Mouse (Mus musculus): Measurements from ENCODE around the gene Lin7a. TPM values are rescaled to one million over a fixed set of nuclear protein-coding genes. Genes with fewer than 3 reads are reported as not detected.
"Not testable (repeated sequence)": the region's sequence is repeated elsewhere in the genome, so short reads cannot be mapped to it uniquely, and the experiment has no call there.

The Lin7a gene
- total RNA-seq, 2 experiments from 2014 or later = 57.8 to 59.6 TPM

GRCm38 (mm10) chr10:107238151-107238860 is 33.2 kb upstream of the Lin7a start:
- intact Hi-C loops (cut with DNase I) = no loop called here
- no peak for DNase-seq (ENCODE audit: extremely low spot score in 1 of 2, low spot score in 2 of 2)
- Histone ChIP-seq H3K27ac (no peak overlapping the region), H3K4me3 (no peak overlapping the region)
- TF ChIP-seq CTCF (IDR thresholded peaks at IDR 0.05) = no peak

GRCm38 (mm10) chr10:107238861-107239435 is 32.5 kb upstream of the Lin7a start:
- intact Hi-C loops (cut with DNase I) = no loop called here
- no peak for TF ChIP-seq CTCF (IDR thresholded peaks at IDR 0.05)
- DNase-seq (ENCODE audit: extremely low spot score in 1 of 2, low spot score in 2 of 2) = no peak
- H3K4me3 ChIP-seq = no peak overlapping the region
- H3K27ac ChIP-seq = no peak overlapping the region

- Histone ChIP-seq H3K4me3 (no peak overlapping the region), H3K27ac (no peak overlapping the region)
- intact Hi-C loops (cut with DNase I) = no loop called here
- DNase-seq (ENCODE audit: extremely low spot score in 1 of 2, low spot score in 2 of 2) = no peak
- TF ChIP-seq CTCF (IDR thresholded peaks at IDR 0.05) = no peak
Measured at GRCm38 (mm10) chr10:107239651-107240330, 31.7 kb upstream of the Lin7a start.

GRCm38 (mm10) chr10:107240446-107240845 is 31.0 kb upstream of the Lin7a start:
- DNase-seq (ENCODE audit: extremely low spot score in 1 of 2, low spot score in 2 of 2) = no peak
- TF ChIP-seq CTCF (IDR thresholded peaks at IDR 0.05) = no peak

GRCm38 (mm10) chr10:107240986-107241385 is 30.5 kb upstream of the Lin7a start:
- no peak overlapping the region for H3K27ac ChIP-seq
- intact Hi-C loops (cut with DNase I) = no loop called here
- TF ChIP-seq CTCF (IDR thresholded peaks at IDR 0.05) = no peak
- DNase-seq (ENCODE audit: extremely low spot score in 1 of 2, low spot score in 2 of 2) = no peak
- no peak overlapping the region for H3K4me3 ChIP-seq

More at GRCm38 (mm10) chr10:107240446-107240845, 31.0 kb upstream of the Lin7a start:
- Histone ChIP-seq H3K27ac (no peak overlapping the region), H3K4me3 (no peak overlapping the region)
- intact Hi-C loops (cut with DNase I) = no loop called here

GRCm38 (mm10) chr10:107241406-107241805 is 30.1 kb upstream of the Lin7a start:
- DNase-seq (ENCODE audit: extremely low spot score in 1 of 2, low spot score in 2 of 2) = no peak
- intact Hi-C loops (cut with DNase I) = no loop called here
- Histone ChIP-seq H3K27ac (no peak overlapping the region), H3K4me3 (no peak overlapping the region)
- TF ChIP-seq CTCF (IDR thresholded peaks at IDR 0.05) = no peak

- intact Hi-C loops (cut with DNase I); H3K27ac ChIP-seq; H3K4me3 ChIP-seq: not testable (repeated sequence)
Measured at GRCm38 (mm10) chr10:107241999-107242398, 29.5 kb upstream of the Lin7a start.

GRCm38 (mm10) chr10:107242696-107243400 is 28.6 kb upstream of the Lin7a start:
- DNase-seq (ENCODE audit: extremely low spot score in 1 of 2, low spot score in 2 of 2) = no peak
- no peak for TF ChIP-seq CTCF (IDR thresholded peaks at IDR 0.05)

More at GRCm38 (mm10) chr10:107241999-107242398, 29.5 kb upstream of the Lin7a start:
- DNase-seq (ENCODE audit: extremely low spot score in 1 of 2, low spot score in 2 of 2) = not testable (repeated sequence)

GRCm38 (mm10) chr10:107244211-107244610 is 27.3 kb upstream of the Lin7a start:
- TF ChIP-seq CTCF (IDR thresholded peaks at IDR 0.05) = no peak
- no peak overlapping the region for H3K27ac ChIP-seq
- intact Hi-C loops (cut with DNase I) = no loop called here
- DNase-seq (ENCODE audit: extremely low spot score in 1 of 2, low spot score in 2 of 2) = no peak
- H3K4me3 ChIP-seq = no peak overlapping the region

More at GRCm38 (mm10) chr10:107242696-107243400, 28.6 kb upstream of the Lin7a start:
- intact Hi-C loops (cut with DNase I) = no loop called here
- H3K4me3 ChIP-seq = no peak overlapping the region
- no peak overlapping the region for H3K27ac ChIP-seq

- intact Hi-C loops (cut with DNase I) = no loop called here
- H3K27ac ChIP-seq = no peak overlapping the region
- TF ChIP-seq CTCF (IDR thresholded peaks at IDR 0.05) = no peak
- no peak overlapping the region for H3K4me3 ChIP-seq
- DNase-seq (ENCODE audit: extremely low spot score in 1 of 2, low spot score in 2 of 2) = no peak
Measured at GRCm38 (mm10) chr10:107244691-107245530, 26.6 kb upstream of the Lin7a start.

GRCm38 (mm10) chr10:107245531-107245840 is 26.0 kb upstream of the Lin7a start:
- TF ChIP-seq CTCF (IDR thresholded peaks at IDR 0.05) = no peak
- no peak for DNase-seq (ENCODE audit: extremely low spot score in 1 of 2, low spot score in 2 of 2)
- Histone ChIP-seq H3K27ac (no peak overlapping the region), H3K4me3 (no peak overlapping the region)
- intact Hi-C loops (cut with DNase I) = no loop called here

Data from left cerebral cortex, adult 2 months (tissue).